Mouse (Mus musculus): ENCODE results near the gene Ak9. TPM values are rescaled to one million over a fixed set of nuclear protein-coding genes. Genes with fewer than 3 reads are reported as not detected.
"Not testable (repeated sequence)": the region's sequence is repeated elsewhere in the genome, so short reads cannot be mapped to it uniquely, and the experiment has no call there.

Ak9 gene
- polyA plus RNA-seq, 1 experiment from 2014 or later, result not detected

DNA sequence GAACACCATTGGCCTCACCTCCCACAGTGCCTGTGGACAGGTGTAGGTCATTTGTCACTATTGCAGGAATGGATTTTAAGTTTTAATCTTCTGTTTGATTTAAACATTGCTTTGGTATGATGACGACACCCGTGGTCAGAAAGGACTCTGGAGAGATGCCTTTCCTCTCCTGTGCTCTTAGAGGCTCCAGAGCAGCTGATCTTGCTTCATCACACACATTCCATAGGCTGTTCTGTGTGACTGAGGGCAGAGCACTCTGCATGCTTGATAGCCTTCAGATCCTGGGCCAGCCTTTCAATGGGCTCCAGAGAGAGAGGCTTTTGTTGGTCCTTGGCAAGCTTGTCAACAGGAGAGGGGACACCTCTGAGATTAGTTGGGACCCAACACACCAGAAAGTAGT is 99.6 kb downstream of the Ak9 start:
- TF ChIP-seq EP300 (optimal IDR thresholded peaks at IDR 0.05) (no peak), CTCF (IDR thresholded peaks at IDR 0.05; ENCODE audit: low read depth) (no peak)
- Histone ChIP-seq H3K4me2 (replicated peaks; ENCODE audit: low read depth) (no peak overlapping the region), H3K27me3 (ENCODE audit: control insufficient read depth, insufficient read depth, low read length) (no peaks in the 10 kb centered on the region), H3K9me3 (ENCODE audit: control insufficient read depth, low read length) (no peaks in the 10 kb centered on the region), H3K4me3 (ENCODE audit: low read depth, low read length) (no peak overlapping the region), H3K36me3 (ENCODE audit: control insufficient read depth, insufficient read depth, low read length) (no peaks in the 10 kb centered on the region), H3K9ac (ENCODE audit: low read length) (no peak overlapping the region), H3K27ac (replicated peaks) (no peak overlapping the region), H3K4me1 (replicated peaks; ENCODE audit: control insufficient read depth, insufficient read depth) (no peaks in the 10 kb centered on the region)
- DNase-seq (ENCODE audit: low spot score) (no peak), ATAC-seq (ENCODE audit: low FRiP score, low TSS enrichment) (no peak)
- WGBS, result 31% methylated on average over 2 of the region's 2 CpGs

DNA sequence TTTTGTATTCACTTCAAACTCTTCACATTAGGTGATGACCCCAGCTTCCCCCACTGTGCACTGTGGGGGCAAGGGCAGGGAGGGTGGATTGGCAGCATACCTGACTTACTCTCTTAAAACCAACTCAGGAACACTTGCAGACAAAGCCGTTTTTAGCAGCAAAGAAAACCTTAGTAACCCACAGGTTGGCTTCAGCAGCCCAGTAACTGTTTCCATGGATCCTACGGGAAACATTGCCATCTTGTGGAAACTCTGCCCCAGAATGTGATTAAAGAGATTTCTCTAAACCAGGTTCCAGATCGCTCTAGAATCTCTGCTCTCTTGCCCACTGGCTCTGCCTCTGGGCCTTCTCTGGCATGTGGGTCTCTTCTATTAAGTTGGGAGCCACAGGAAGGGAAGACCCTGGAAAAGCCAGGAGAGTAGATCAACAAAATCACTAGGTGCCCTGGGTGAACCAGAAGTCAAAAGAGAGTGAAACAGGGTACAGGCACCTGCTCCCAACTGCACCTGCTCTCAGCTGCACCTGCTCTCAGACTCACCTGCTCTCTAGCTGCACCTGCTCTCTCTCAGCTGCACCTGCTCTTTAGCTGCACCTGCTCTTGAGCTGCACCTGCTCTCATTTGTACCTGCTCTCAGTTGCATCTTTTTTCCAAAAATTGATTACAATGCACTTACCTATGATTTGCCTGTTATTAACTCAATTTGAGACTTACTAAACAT is 100.3 kb downstream of the Ak9 start:
- H3K4me1 ChIP-seq (replicated peaks; ENCODE audit: control insufficient read depth, insufficient read depth), result no peaks in the 10 kb centered on the region
- no peak for ATAC-seq (ENCODE audit: low FRiP score, low TSS enrichment)
- 25% methylated on average over 3 of the region's 3 CpGs for WGBS
- H3K9me3 ChIP-seq (ENCODE audit: control insufficient read depth, low read length), result no peaks in the 10 kb centered on the region
- H3K9ac ChIP-seq (ENCODE audit: low read length), result no peak overlapping the region
- no peaks in the 10 kb centered on the region for H3K27me3 ChIP-seq (ENCODE audit: control insufficient read depth, insufficient read depth, low read length)
- no peak for TF ChIP-seq EP300 (optimal IDR thresholded peaks at IDR 0.05)
- TF ChIP-seq CTCF (IDR thresholded peaks at IDR 0.05; ENCODE audit: low read depth), result peak; percentile 61
- no peak overlapping the region for H3K4me3 ChIP-seq (ENCODE audit: low read depth, low read length)
- no peaks in the 10 kb centered on the region for H3K36me3 ChIP-seq (ENCODE audit: control insufficient read depth, insufficient read depth, low read length)
- no peak for DNase-seq (ENCODE audit: low spot score)
- H3K4me2 ChIP-seq (replicated peaks; ENCODE audit: low read depth), result no peak overlapping the region
- H3K27ac ChIP-seq (replicated peaks), result no peak overlapping the region

DNA sequence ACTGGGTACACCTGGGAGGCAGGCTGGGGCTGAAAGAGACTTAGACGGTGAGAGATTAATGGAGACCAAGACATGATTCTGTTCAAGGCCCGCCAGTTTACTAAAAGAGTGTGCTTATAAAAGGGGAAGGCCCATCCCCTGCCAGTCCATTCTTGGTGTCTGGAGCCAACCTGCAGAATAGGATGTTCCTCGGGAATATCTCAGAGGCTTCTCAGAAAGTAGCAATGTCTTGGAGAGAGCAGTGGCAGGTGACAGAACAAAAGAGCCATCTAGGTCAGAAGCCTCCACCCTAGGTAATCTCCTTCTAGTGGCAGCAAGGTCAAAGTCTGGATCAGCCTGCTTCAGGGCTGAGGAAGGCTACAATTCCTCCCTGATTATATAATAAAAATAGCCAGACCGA is 106.4 kb downstream of the Ak9 start:
- H3K4me3 ChIP-seq (ENCODE audit: low read depth, low read length); H3K4me2 ChIP-seq (replicated peaks; ENCODE audit: low read depth); ATAC-seq (ENCODE audit: low FRiP score, low TSS enrichment); DNase-seq (ENCODE audit: low spot score); H3K9me3 ChIP-seq (ENCODE audit: control insufficient read depth, low read length); H3K4me1 ChIP-seq (replicated peaks; ENCODE audit: control insufficient read depth, insufficient read depth); H3K27ac ChIP-seq (replicated peaks); H3K27me3 ChIP-seq (ENCODE audit: control insufficient read depth, insufficient read depth, low read length); H3K36me3 ChIP-seq (ENCODE audit: control insufficient read depth, insufficient read depth, low read length); H3K9ac ChIP-seq (ENCODE audit: low read length): not testable (repeated sequence)
- whole genome bisulfite sequencing, result 91% methylated on average over 4 of the region's 4 CpGs

DNA sequence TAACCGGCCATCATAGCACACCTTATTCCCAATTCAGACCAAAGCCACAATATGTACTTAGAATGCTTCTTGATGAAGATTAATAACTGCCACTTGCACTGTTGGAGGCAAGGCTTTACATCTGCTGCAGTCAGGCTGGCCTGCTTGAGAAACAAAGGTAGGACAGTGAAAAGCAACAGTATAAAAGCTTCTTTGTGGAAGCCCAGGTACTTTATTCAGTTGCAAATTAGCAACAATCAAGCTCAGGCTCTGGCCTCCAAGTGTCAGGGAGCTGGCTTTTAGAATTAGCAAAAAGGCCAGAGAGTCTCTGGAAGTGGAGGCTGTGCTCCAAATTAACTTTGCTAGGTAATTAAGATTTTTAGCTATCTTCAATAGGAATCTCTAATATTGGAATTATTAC is 107.0 kb downstream of the Ak9 start:
- not testable (repeated sequence) for H3K9ac ChIP-seq (ENCODE audit: low read length); H3K4me1 ChIP-seq (replicated peaks; ENCODE audit: control insufficient read depth, insufficient read depth); DNase-seq (ENCODE audit: low spot score); H3K9me3 ChIP-seq (ENCODE audit: control insufficient read depth, low read length); H3K36me3 ChIP-seq (ENCODE audit: control insufficient read depth, insufficient read depth, low read length); ATAC-seq (ENCODE audit: low FRiP score, low TSS enrichment); H3K27me3 ChIP-seq (ENCODE audit: control insufficient read depth, insufficient read depth, low read length); H3K4me3 ChIP-seq (ENCODE audit: low read depth, low read length); H3K27ac ChIP-seq (replicated peaks); H3K4me2 ChIP-seq (replicated peaks; ENCODE audit: low read depth)
- 95% methylated on average over 1 of the region's 1 CpGs for WGBS

DNA sequence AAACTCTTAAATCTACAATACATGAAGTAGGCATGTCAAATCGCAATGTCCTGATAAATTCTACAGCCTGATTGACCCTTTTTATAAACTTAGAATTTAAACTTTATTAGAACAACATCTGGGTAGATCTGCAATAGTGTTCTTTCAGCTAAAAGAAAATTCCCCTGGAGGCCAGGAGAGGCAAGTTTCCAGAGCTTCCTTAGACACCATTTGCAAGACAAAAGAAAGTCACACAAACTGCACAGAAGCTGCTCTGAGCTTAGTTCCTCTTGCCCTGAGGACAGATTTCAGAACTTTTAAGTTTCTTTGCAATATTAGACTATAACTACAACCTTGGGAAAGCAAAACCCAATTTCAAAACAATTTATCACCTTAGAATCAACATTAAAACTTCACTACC is 109.7 kb downstream of the Ak9 start:
- H3K9me3 ChIP-seq (ENCODE audit: control insufficient read depth, low read length); H3K4me2 ChIP-seq (replicated peaks; ENCODE audit: low read depth); H3K9ac ChIP-seq (ENCODE audit: low read length); H3K4me1 ChIP-seq (replicated peaks; ENCODE audit: control insufficient read depth, insufficient read depth); H3K27me3 ChIP-seq (ENCODE audit: control insufficient read depth, insufficient read depth, low read length); ATAC-seq (ENCODE audit: low FRiP score, low TSS enrichment); H3K4me3 ChIP-seq (ENCODE audit: low read depth, low read length); H3K36me3 ChIP-seq (ENCODE audit: control insufficient read depth, insufficient read depth, low read length); H3K27ac ChIP-seq (replicated peaks); DNase-seq (ENCODE audit: low spot score): not testable (repeated sequence)
- 91% methylated on average over 1 of the region's 1 CpGs for WGBS

DNA sequence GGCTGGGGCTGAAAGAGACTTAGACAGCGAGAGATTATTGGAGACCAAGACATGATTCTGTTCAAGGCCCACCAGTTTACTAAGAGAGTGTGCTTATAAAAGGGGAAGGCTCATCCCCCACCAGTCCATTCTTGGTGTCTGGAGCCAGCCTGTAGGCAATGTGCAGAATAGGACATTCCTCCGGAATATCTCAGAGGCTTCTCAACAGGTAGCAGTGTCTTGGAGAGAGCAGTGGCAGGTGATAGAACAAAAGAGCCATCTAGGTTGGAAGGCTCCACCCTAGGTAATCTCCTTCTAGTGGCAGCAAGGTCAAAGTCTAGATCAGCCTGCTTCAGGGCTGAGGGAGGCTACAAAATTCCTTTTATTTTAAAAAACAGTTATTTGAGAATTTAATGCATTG is 111.6 kb downstream of the Ak9 start:
- not testable (repeated sequence) for H3K9ac ChIP-seq (ENCODE audit: low read length); H3K4me3 ChIP-seq (ENCODE audit: low read depth, low read length); DNase-seq (ENCODE audit: low spot score); H3K27me3 ChIP-seq (ENCODE audit: control insufficient read depth, insufficient read depth, low read length); H3K36me3 ChIP-seq (ENCODE audit: control insufficient read depth, insufficient read depth, low read length); H3K9me3 ChIP-seq (ENCODE audit: control insufficient read depth, low read length); H3K4me2 ChIP-seq (replicated peaks; ENCODE audit: low read depth); ATAC-seq (ENCODE audit: low FRiP score, low TSS enrichment); H3K27ac ChIP-seq (replicated peaks); H3K4me1 ChIP-seq (replicated peaks; ENCODE audit: control insufficient read depth, insufficient read depth)
- 91% methylated on average over 2 of the region's 2 CpGs for WGBS
